Mouse (Mus musculus) layer of hippocampus, adult 6 months (tissue): ENCODE data around the gene Gm21936. TPM values are rescaled to one million over a fixed set of nuclear protein-coding genes. Genes with fewer than 3 reads are reported as not detected.

Source experiments
- long read RNA-seq, 2 experiments: library from polyadenylated mRNA; unstranded; transcript quantifications; one replicate each; pipeline ENCODE4 v2.0.0; 2019 to 2020
- polyA plus RNA-seq: library from polyadenylated mRNA; unstranded; fragments of <200 nt; fragmentation: Nextera tagmentation; gene quantifications from 2 replicates; pipeline ENCODE4 v1.2.3, GENCODE M21; 2021

Gm21936 gene
- polyA plus RNA-seq = not detected in 2 replicates
- long read RNA-seq, experiment 1 = 0 reads
- long read RNA-seq, experiment 2 = 0 reads

GRCm38 (mm10) chr12:87795212-87795611 is at the start of gene Gm21936:
Gm21936 (plus strand) TSS chr12:87795512.

DNA sequence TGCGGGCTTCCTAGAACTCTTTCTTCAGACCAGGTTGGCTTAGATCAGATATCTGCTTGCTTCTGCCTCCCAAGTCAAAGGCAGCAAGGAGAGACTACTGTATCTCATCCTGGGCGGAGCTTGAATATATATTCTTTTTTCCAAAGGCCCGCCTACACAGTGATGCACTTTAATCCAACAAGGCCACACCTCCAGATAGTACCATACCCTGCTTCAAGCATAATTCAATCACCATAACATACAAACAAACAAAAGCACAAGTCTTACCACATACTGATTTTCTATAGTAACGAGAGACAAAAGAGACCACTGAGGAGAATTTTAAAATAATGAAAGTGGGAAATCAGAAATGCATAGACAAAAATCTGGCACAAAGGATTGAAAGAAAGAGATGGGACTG is 19.7 kb upstream of the Gm21936 start, which contains the start of gene Gm21319:
Gene Gm21319, minus strand, starts transcription at position 101 of the 400 bp plus-strand sequence.

DNA sequence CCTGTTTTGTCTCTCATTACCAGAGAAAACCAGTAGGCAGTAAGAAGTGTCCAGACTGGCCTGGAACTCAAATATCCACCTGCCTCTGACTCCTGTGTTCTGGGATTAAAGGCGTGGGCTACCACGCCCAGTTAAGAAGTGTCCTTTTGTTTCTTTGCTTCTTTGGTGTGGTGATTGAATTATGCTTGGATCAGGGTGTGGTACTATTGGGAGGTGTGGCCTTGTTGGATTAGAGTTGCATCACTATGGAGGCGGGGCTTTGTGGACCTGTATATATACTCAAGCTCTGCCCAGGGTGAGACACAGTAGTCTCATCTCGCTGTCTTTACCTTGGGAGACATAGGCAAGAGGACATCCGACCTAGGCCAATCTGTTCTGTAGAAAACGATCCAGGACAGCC is 21.0 kb downstream of the Gm21936 start, which contains the start of gene BB287469:
Gene BB287469, plus strand, starts transcription at position 301 of the 400 bp plus-strand sequence.

DNA sequence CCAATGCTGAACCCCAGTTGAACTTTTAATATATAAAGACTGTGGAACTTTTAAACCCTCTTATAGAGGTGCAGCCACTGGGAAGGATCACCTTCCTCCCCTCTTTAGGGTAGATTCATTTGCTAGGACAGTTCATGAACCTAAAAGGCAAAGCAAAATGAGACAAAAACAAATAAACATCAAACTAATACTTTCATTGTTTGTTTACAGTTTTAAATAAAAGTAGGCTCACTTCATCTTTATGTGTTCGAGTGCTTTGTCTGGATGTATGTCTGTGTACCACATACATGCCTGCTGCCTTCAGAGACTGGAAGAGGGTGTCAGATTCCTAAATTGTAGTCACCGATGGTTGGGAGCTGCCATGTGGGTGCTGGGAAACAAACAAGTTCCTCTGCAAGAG is 46.9 kb downstream of the Gm21936 start, which contains the start of gene Gm2001:
Gene Gm2001, minus strand, starts transcription at position 101 of the 400 bp plus-strand sequence.

Other genes starting within 250 kb of the Gm21936 start
- not detected in 2 replicates for gene Oog1, start 192.8 kb upstream of the Gm21936 start, polyA plus RNA-seq
- not detected in 2 replicates for gene Gm4027, start 176.6 kb upstream of the Gm21936 start, polyA plus RNA-seq
- gene Gm16381, start 150.9 kb upstream of the Gm21936 start, polyA plus RNA-seq = not detected in 2 replicates
- gene Gm21319, start 19.8 kb upstream of the Gm21936 start, polyA plus RNA-seq = not detected in 2 replicates
- gene BB287469, start 21.1 kb downstream of the Gm21936 start, polyA plus RNA-seq = not detected in 2 replicates
- not detected in 2 replicates for gene Gm2001, start 46.8 kb downstream of the Gm21936 start, polyA plus RNA-seq
- not detected in 2 replicates for gene Gm2016, start 78.6 kb downstream of the Gm21936 start, polyA plus RNA-seq
- gene Gm2022, start 99.9 kb downstream of the Gm21936 start, polyA plus RNA-seq = not detected in 2 replicates
- not detected in 2 replicates for gene Gm2035, start 124.3 kb downstream of the Gm21936 start, polyA plus RNA-seq
- not detected in 2 replicates for gene Gm2042, start 158.6 kb downstream of the Gm21936 start, polyA plus RNA-seq
- not detected in 2 replicates for gene Gm2075, start 216.3 kb downstream of the Gm21936 start, polyA plus RNA-seq
- not detected in 2 replicates for gene Gm6803, start 223.3 kb downstream of the Gm21936 start, polyA plus RNA-seq
- gene Gm2056, start 231.5 kb downstream of the Gm21936 start, polyA plus RNA-seq = not detected in 2 replicates